Mouse (Mus musculus) bone marrow, adult 2 months (tissue): ENCODE results near the gene Agr3.

Source experiments
- CTCF ChIP-seq: fragments of 200-500 bp; IDR thresholded peaks from 2 replicates; pipeline ENCODE4 v1.5.1; 2011; ENCODE audit warnings: low read length, control low read depth; ENCODE audit not compliant: control insufficient read depth, insufficient read depth
- POLR2A ChIP-seq: fragments of 200-500 bp; IDR thresholded peaks from 2 replicates; pipeline ENCODE4 v1.6.1; 2011; ENCODE audit warnings: low read depth, mild to moderate bottlenecking, control low read depth, low read length, borderline replicate concordance; ENCODE audit not compliant: control insufficient read depth

- TF ChIP-seq CTCF (no peak), POLR2A (no peak)
These were observed 58.1 kb downstream of the Agr3 start for GRCm38 (mm10) chr12:35983472-35983871.
